Mouse (Mus musculus): Measurements from ENCODE around the gene Clca3b.

DNA sequence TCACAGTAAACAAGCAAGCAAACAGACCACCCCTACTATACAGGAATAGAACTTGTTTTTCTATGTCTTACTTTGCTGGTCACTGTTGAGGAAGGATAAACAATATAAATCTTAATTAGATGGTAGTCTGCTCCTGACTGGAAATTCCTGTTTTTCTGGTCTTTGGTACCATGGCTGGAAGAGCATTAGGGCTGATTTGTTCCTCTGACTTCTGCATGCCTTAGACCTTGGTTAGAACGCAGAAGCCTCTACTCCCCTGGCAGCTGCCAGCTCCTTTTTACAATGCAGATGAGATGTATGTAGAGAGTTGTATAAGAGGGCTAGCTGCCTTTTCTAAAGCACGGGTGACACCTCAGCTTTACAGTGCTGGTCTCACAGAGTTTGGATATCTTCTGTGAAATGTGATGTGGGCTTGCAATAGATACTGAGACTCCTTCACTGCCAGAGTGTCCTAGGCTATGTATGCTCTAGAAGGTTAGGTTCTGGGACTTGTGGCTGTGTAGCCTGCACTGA is 41.1 kb upstream of the Clca3b start:
- TF ChIP-seq POLR2A (IDR thresholded peaks at IDR 0.05; ENCODE audit: borderline replicate concordance, extremely low read depth, insufficient read depth, insufficient read length, poor library complexity, severe bottlenecking), result no peak
- TF ChIP-seq CTCF (IDR thresholded peaks at IDR 0.05; ENCODE audit: borderline replicate concordance, extremely low read depth, insufficient read depth, insufficient read length), result no peak
